Mouse (Mus musculus) small intestine, adult 2 months (tissue): ENCODE data around the gene Csnk1g2. TPM values are rescaled to one million over a fixed set of nuclear protein-coding genes. Genes with fewer than 3 reads are reported as not detected.
"Not testable (repeated sequence)": the region's sequence is repeated elsewhere in the genome, so short reads cannot be mapped to it uniquely, and the experiment has no call there.

Source experiments
- H3K27ac ChIP-seq: fragments of 200-500 bp; 2 replicates; pipeline ENCODE4 v1.5.1; 2012; ENCODE audit warnings: low read depth, low read length, control low read depth, inconsistent platforms; ENCODE audit not compliant: insufficient read depth
- H3K27me3 ChIP-seq: fragments of 200-500 bp; 2 replicates; pipeline ENCODE4 v1.6.1; 2012; ENCODE audit warnings: mild to moderate bottlenecking, moderate library complexity, low read length, inconsistent platforms; ENCODE audit not compliant: control insufficient read depth, insufficient read depth
- H3K36me3 ChIP-seq: fragments of 200-500 bp; 2 replicates; pipeline ENCODE4 v1.6.1; 2012; ENCODE audit warnings: mild to moderate bottlenecking, low read length, control low read depth, inconsistent platforms; ENCODE audit not compliant: control insufficient read depth, insufficient read depth
- H3K4me1 ChIP-seq: fragments of 200-500 bp; 2 replicates; pipeline ENCODE4 v1.6.1; 2012; ENCODE audit warnings: low read length, inconsistent platforms, mixed read lengths; ENCODE audit not compliant: control insufficient read depth, insufficient read depth, insufficient read length
- H3K4me3 ChIP-seq: fragments of 200-500 bp; 2 replicates; pipeline ENCODE4 v1.5.1; 2012; ENCODE audit warnings: low read depth, mild to moderate bottlenecking, control low read depth, inconsistent platforms, low read length, moderate library complexity
- CTCF ChIP-seq: fragments of 200-500 bp; IDR thresholded peaks from 2 replicates; pipeline ENCODE4 v1.5.1; 2012; ENCODE audit warnings: low read depth, mild to moderate bottlenecking, control low read depth, inconsistent platforms, low read length, moderate library complexity, mixed read lengths; ENCODE audit not compliant: insufficient replicate concordance, insufficient read length; ENCODE audit errors: extremely low read depth
- POLR2A ChIP-seq: fragments of 200-500 bp; IDR thresholded peaks from 2 replicates; pipeline ENCODE4 v1.6.1; 2012; ENCODE audit warnings: low read depth, mild to moderate bottlenecking, control low read depth, inconsistent platforms, low read length, moderate library complexity
- WGBS: fragments of 180-500 bp; shearing (Covaris S2); methylation state at CpG from one replicate; pipeline ENCODE4 v1.1.7; 2018; 5-methylcytosine and 5-hydroxymethylcytosine counted together
- polyA plus RNA-seq: library from polyadenylated mRNA; depleted of rRNA; stranded (reverse); fragments of >200 nt; gene quantifications from 2 replicates; pipeline ENCODE4 v1.2.3, GENCODE M21; 2012

Gene Csnk1g2
- polyA plus RNA-seq, 1 experiment = 266 TPM

DNA sequence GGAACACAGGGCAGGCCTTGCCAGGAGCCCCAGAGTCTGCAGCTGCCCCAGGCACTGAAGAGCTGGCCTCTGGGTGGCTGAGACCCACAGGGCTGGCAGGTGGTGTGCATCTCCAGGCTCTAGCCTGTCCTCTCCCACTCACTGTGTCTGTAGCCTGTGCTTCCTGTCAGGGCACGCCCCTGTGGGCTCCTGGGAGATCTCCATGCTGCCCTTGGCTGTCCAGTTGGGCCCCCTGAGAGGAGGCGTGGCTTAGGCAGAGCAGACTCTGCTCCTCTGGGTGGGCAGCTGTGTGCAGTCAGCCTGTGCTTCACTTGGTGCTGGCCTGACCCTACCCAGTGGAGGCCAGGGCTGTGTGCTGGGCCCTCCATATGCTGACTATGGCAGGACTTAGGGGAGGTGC lies 5.0 kb downstream of the Csnk1g2 start:
- Histone ChIP-seq H3K4me1 (peaks cover 25% of the 10 kb centered on the region), H3K27me3 (no peaks in the 10 kb centered on the region), H3K4me3 (no peak overlapping the region), H3K36me3 (no peaks in the 10 kb centered on the region), H3K27ac (no peak overlapping the region)
- TF ChIP-seq CTCF (no peak), POLR2A (no peak)
- 29% methylated on average over 2 of the region's 2 CpGs for WGBS

DNA sequence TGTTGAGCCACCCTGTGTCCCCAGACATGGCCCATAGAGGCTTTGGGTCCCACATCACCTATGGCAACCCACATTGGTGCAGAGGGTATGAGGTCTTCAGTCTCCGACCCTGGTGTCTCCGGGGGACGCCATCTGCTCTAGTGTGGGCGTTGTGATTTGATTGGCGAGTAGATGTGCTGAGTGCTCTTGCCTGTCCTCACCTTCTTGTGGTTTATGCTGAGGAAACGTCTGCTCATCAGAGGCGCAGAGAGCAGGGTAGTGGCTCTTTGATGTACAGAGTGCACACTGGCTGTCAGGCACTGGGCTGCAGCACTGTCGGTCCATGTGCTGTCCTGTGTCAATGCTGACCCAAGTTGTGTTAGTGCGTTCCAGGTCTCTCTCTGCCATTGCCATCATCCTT lies 6.3 kb downstream of the Csnk1g2 start:
- Histone ChIP-seq H3K36me3 (no peaks in the 10 kb centered on the region; the same call in 1 of the 2 replicates), H3K4me1 (peaks cover 23% of the 10 kb centered on the region), H3K27ac (no peak overlapping the region), H3K4me3 (no peak overlapping the region), H3K27me3 (no peaks in the 10 kb centered on the region)
- WGBS = 80% methylated on average over 9 of the region's 9 CpGs
- no peak for TF ChIP-seq POLR2A
- no peak for TF ChIP-seq CTCF

DNA sequence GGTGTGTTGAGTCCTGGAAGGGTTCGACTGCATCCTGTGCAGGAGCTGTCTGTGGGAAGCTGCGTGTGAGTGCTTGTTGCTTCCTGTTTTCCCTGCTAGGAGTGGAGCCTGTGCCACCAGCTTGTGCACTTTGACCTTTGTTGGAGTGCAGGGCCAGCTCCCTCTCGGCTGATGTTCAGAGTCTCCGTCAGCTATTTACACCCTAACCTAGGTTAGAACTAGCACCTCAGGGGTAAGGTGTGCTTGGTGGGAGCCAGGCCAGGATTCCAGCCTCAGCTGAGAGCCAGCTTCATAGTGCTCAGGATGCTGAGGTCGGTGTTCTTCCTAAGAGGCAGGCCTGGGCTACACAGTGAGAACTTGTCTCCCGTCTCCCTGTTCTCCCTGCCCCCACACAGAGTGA lies 12.7 kb downstream of the Csnk1g2 start:
- TF ChIP-seq CTCF = no peak
- no peak for TF ChIP-seq POLR2A
- no peaks in the 10 kb centered on the region for H3K27me3 ChIP-seq
- 40% methylated on average over 6 of the region's 6 CpGs for WGBS
- peaks cover 50% of the 10 kb centered on the region for H3K36me3 ChIP-seq
- H3K27ac ChIP-seq = peak overlapping the region; percentile 81
- peaks cover 16% of the 10 kb centered on the region for H3K4me1 ChIP-seq
- H3K4me3 ChIP-seq = no peak overlapping the region

DNA sequence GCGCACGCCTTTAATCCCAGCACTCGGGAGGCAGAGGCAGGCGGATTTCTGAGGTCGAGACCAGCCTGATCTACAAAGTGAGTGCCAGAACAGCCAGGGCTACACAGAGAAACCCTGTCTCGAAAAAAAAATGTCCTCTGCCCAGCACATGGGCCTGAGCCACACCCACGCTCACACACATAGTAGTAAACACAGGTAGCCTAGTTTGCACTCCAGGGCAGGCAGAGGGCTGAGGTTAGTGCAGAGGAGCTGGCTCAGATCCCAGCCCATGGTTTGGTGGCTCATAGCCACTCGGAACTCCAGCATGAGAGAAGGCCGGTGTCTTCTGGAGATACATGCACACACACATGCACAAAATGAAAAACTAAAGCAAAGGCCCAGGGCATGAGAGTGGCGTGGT lies 24.3 kb downstream of the Csnk1g2 start:
- Histone ChIP-seq H3K4me1 (no peaks in the 10 kb centered on the region), H3K27ac (no peak overlapping the region), H3K27me3 (no peaks in the 10 kb centered on the region), H3K36me3 (peaks cover 43% of the 10 kb centered on the region), H3K4me3 (no peak overlapping the region)
- TF ChIP-seq POLR2A = no peak
- TF ChIP-seq CTCF = no peak
- WGBS = 81% methylated on average over 10 of the region's 10 CpGs

DNA sequence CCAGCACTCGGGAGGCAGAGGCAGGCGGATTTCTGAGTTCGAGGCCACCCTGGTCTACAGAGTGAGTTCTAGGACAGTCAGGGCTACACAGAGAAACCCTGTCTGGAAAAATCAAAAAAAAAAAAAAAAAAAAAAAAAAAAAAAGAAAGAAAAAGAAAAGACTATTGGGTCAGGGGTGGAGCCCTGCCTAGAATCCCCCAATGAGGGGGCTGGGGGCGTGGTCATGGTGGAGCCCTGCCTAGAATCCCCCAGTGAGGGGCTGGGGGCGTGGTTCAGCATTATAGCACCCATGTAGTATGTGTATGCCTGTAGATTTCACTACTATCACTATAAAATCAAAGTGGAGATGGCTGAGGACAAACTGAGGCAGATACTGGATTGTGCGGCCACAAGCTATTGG lies 27.3 kb downstream of the Csnk1g2 start:
- not testable (repeated sequence) for H3K27me3 ChIP-seq, H3K4me1 ChIP-seq, H3K27ac ChIP-seq, H3K4me3 ChIP-seq
- 91% methylated on average over 6 of the region's 6 CpGs for WGBS
- peaks cover 19% of the 10 kb centered on the region; the same call in 1 of the 2 replicates for H3K36me3 ChIP-seq

DNA sequence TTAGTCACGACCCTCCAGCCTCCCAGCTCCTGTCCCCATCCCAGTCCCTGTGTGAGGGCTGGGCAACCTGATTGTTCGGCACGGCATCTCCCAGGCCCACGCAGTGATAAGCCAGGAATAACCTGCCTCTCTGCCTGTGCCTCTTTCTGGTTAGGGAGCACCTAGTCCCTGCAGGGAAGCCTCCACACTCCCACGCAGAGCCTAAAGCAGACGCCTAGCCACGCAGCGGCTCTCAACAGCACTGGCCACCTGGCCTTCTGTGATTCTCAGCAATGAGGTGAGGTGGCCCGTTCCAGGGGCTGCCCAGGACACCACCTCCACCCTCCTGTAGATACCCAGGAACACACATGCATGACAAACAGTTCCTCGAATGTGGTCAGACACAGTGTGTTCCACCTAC lies 27.8 kb downstream of the Csnk1g2 start:
- Histone ChIP-seq H3K4me1 (no peaks in the 10 kb centered on the region; the same call in 1 of the 2 replicates), H3K4me3 (no peak overlapping the region), H3K27me3 (no peaks in the 10 kb centered on the region), H3K36me3 (peaks cover 14% of the 10 kb centered on the region; the same call in 1 of the 2 replicates), H3K27ac (no peak overlapping the region)
- WGBS = 89% methylated on average over 10 of the region's 10 CpGs
- TF ChIP-seq POLR2A (no peak), CTCF (no peak)

DNA sequence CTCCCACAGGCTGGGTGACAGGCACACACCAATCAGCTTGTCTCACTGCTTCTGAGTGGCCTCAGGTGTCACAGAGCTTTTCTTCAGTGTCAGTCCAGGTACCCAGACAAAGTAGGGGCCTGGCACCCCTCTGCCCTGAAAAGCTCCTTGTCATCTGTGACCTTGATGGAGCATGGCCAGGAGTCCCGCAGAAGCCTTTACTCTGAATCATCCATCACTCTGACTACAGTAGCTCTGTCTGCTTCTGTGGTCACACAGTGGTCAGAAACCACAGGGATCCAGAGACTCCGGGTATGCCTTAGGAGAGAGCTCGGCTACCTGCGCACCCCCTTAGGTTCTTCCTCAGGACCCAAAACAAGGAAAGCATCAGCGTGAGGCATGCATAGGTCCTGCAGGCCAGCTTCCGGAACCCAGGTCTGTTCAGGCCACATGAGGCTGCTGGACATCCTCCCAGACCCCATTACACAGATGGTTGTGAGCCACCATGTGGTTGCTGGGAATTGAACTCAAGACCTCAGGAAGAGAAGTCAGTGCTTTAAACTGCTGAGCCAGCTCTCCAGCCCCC lies 30.6 kb downstream of the Csnk1g2 start:
- Histone ChIP-seq H3K4me3 (no peak overlapping the region), H3K27ac (no peak overlapping the region), H3K4me1 (peaks cover 16% of the 10 kb centered on the region), H3K36me3 (no peaks in the 10 kb centered on the region; the same call in 1 of the 2 replicates), H3K27me3 (no peaks in the 10 kb centered on the region)
- TF ChIP-seq CTCF (no peak), POLR2A (no peak)
- WGBS = 91% methylated on average over 6 of the region's 6 CpGs
